Mouse (Mus musculus): ENCODE data around the gene Ryr3. TPM values are rescaled to one million over a fixed set of nuclear protein-coding genes. Genes with fewer than 3 reads are reported as not detected.

Gene Ryr3
- polyA plus RNA-seq, 1 experiment: 0.76 TPM

DNA sequence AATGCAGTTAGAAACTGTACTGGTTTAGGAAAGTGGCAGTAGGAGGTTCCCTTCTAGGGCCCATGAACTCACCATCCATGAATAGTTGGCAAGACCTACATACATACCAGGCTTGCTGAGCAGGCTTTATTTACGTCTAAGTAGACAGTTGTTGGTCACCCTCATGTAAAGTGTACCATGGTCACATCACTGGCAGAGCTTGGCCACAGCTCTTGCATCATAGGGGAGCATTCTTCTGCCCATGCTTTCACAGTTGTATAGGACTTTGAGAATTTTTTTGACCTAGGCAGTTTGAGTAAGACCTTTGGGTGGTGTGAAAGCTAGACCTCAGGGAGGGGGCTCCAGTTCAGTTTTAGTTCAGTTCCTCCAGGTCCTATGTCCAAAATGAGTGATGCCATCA lies 619.8 kb downstream of the Ryr3 start:
- no peak for TF ChIP-seq POLR2A (IDR thresholded peaks at IDR 0.05; ENCODE audit: low read depth, low read length)
- no peak for TF ChIP-seq CTCF (IDR thresholded peaks at IDR 0.05; ENCODE audit: borderline replicate concordance, insufficient read depth, low read length)
- Histone ChIP-seq H3K27ac (ENCODE audit: insufficient read depth, low read length) (no peak overlapping the region), H3K4me3 (ENCODE audit: insufficient read depth, low read length) (no peak overlapping the region), H3K4me1 (ENCODE audit: control insufficient read depth, insufficient read depth, low read length) (no peaks in the 10 kb centered on the region)

DNA sequence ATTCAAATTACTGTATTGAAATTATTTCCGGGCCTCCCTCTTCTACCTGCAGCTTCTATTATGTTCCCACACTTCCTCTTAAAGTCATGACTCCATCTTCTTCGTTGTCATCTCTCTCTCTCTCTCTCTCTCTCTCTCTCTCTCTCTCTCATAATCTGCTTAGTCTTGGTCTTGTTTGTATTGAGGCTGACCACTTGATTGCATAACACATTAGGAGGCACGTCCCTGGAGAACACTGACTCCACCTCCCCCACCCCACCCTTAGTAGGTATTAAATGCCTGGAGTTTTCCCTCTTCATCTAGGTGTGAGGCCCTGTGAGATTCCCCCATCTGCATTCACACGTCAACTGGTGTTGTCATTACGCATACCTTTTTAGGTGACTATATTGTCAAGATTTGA lies 620.5 kb downstream of the Ryr3 start:
- Histone ChIP-seq H3K4me1 (ENCODE audit: control insufficient read depth, insufficient read depth, low read length) (no peaks in the 10 kb centered on the region), H3K4me3 (ENCODE audit: insufficient read depth, low read length) (no peak overlapping the region), H3K27ac (ENCODE audit: insufficient read depth, low read length) (no peak overlapping the region)
- TF ChIP-seq POLR2A (IDR thresholded peaks at IDR 0.05; ENCODE audit: low read depth, low read length) (no peak), CTCF (IDR thresholded peaks at IDR 0.05; ENCODE audit: borderline replicate concordance, insufficient read depth, low read length) (no peak)

DNA sequence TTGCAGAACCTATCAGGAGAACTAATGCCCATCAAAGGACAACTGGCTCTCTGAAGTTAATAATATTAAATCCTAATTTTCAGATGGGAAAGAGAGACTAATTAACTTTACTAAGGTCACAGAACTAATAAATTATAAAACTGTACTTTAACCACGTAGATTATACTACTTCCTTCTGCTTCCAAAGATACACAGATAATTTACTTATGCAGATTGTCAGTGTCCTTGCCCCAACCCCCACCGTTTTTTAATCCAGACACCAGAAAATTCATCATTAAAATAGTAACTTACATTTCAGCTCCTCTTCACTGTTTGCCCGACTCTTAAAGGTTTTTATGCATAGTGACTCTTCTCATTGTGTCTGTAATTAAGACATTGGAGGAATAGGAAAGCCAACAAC lies 621.1 kb downstream of the Ryr3 start:
- TF ChIP-seq POLR2A (IDR thresholded peaks at IDR 0.05; ENCODE audit: low read depth, low read length) (no peak), CTCF (IDR thresholded peaks at IDR 0.05; ENCODE audit: borderline replicate concordance, insufficient read depth, low read length) (no peak)
- Histone ChIP-seq H3K27ac (ENCODE audit: insufficient read depth, low read length) (no peak overlapping the region), H3K4me1 (ENCODE audit: control insufficient read depth, insufficient read depth, low read length) (no peaks in the 10 kb centered on the region), H3K4me3 (ENCODE audit: insufficient read depth, low read length) (no peak overlapping the region)

DNA sequence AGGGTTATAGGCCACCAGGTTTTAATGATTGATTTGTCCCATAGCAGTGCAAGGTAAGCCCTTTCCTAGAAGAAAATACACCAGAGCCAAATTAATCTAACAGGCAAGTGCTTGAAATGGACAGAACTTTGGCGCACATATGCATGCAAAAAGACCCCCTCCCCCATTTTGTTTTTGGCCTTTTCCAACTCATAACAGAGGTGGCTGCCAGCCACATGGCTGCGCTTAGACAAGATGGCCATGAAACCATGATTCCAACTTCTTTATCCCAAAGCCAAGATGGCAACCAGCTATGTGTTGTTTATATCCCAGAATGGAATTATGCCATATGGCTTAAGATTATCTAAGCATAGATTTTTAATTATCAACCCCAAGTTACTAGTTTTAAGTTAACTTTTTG lies 623.1 kb downstream of the Ryr3 start:
- TF ChIP-seq CTCF (IDR thresholded peaks at IDR 0.05; ENCODE audit: borderline replicate concordance, insufficient read depth, low read length) (no peak), POLR2A (IDR thresholded peaks at IDR 0.05; ENCODE audit: low read depth, low read length) (no peak)
- Histone ChIP-seq H3K4me1 (ENCODE audit: control insufficient read depth, insufficient read depth, low read length) (no peaks in the 10 kb centered on the region), H3K4me3 (ENCODE audit: insufficient read depth, low read length) (no peak overlapping the region), H3K27ac (ENCODE audit: insufficient read depth, low read length) (no peak overlapping the region)

DNA sequence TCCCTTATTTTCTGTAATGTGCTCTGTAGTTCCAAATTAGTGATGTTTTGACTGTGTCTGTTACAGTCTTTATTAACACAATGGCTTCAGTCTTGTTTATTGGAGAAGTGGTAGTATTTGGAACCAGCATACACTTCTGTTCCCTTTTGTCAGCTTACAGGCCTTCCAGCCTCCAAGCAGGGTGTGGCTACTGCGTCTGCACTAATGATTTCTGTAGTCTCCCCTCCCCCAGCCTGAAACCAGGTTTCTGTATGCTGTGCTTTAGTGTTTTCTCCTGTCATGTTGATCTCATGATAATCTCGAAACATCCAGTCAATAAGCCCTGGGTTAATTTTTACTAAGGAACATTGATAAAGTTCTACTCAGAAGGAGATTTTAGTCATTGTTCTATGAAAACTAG lies 623.6 kb downstream of the Ryr3 start:
- H3K4me3 ChIP-seq (ENCODE audit: insufficient read depth, low read length): no peak overlapping the region
- no peaks in the 10 kb centered on the region for H3K4me1 ChIP-seq (ENCODE audit: control insufficient read depth, insufficient read depth, low read length)
- no peak overlapping the region for H3K27ac ChIP-seq (ENCODE audit: insufficient read depth, low read length)
- TF ChIP-seq CTCF (IDR thresholded peaks at IDR 0.05; ENCODE audit: borderline replicate concordance, insufficient read depth, low read length) (no peak), POLR2A (IDR thresholded peaks at IDR 0.05; ENCODE audit: low read depth, low read length) (no peak)

DNA sequence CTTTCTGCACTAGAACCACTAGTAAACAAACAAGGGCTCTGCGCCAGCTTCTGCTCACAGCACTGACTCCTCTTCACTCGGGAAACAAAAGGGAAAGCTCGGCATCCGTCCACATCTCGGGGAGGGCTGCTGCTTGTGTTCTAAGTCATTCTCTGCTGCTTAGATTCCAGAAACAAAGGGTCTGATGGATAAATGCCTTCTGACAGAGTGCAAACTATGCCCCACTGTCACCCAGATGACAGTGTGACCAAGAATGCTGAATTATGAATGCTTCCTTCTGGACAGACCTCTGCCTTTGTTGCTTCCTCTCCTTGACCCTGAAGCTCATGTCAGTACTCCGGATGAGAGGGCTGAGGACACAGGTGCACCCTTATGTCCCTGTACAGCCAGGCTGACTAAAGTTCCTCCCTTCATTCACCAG lies 625.4 kb downstream of the Ryr3 start:
- TF ChIP-seq POLR2A (IDR thresholded peaks at IDR 0.05; ENCODE audit: low read depth, low read length): no peak
- no peak for TF ChIP-seq CTCF (IDR thresholded peaks at IDR 0.05; ENCODE audit: borderline replicate concordance, insufficient read depth, low read length)
- Histone ChIP-seq H3K4me1 (ENCODE audit: control insufficient read depth, insufficient read depth, low read length) (no peaks in the 10 kb centered on the region), H3K27ac (ENCODE audit: insufficient read depth, low read length) (no peak overlapping the region), H3K4me3 (ENCODE audit: insufficient read depth, low read length) (no peak overlapping the region)

DNA sequence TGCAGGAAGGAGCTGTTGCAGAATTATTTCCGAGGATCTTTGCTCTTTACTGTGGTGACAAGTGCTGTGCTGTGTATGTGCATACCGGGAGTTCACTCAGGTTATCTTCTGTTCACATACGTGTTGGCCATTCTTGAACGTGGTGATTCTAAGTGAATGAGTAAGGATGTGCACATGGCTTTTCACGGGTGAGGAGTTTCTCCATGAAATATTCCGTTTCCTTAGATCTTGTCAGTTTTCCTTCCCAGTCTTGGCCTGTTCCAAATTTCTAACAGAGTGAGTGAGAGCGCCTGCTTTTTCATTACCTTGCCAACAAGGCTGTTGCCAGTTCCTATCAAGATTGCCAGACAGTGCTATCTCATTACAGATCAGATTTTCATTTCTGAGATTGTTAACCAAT lies 625.9 kb downstream of the Ryr3 start:
- Histone ChIP-seq H3K4me1 (ENCODE audit: control insufficient read depth, insufficient read depth, low read length) (no peaks in the 10 kb centered on the region), H3K4me3 (ENCODE audit: insufficient read depth, low read length) (no peak overlapping the region), H3K27ac (ENCODE audit: insufficient read depth, low read length) (no peak overlapping the region)
- TF ChIP-seq POLR2A (IDR thresholded peaks at IDR 0.05; ENCODE audit: low read depth, low read length) (no peak), CTCF (IDR thresholded peaks at IDR 0.05; ENCODE audit: borderline replicate concordance, insufficient read depth, low read length) (no peak)

Other genes with a start within 250 kb of the Ryr3 start
- not detected in 2 replicates for gene Tmco5b, start 68.6 kb upstream of the Ryr3 start, polyA plus RNA-seq (2011; ENCODE audit: insufficient read length, low read depth, missing spikeins)
- gene Fmn1, start 110.6 kb upstream of the Ryr3 start, polyA plus RNA-seq (2011; ENCODE audit: insufficient read length, low read depth, missing spikeins): 20.5 and 25.8 TPM in 2 replicates